Mouse (Mus musculus) frontal cortex, postnatal 10 days (tissue): Measurements from ENCODE around the gene Mb21d2.

ENCODE experiments used
- DNase-seq, 2 experiments: peaks; one replicate each; pipeline ENCODE4 v3.0.0; 2022; ENCODE audit warnings: low spot score in 2 of 2, mixed read lengths in 1 of 2

Mb21d2 gene

GRCm38 (mm10) chr16:28928815-28929685 lies at the start of gene Mb21d2:
TSS of gene Mb21d2 (minus strand) at chr16:28929673.
- DNase-seq, result peak; percentile 23 to 51

GRCm38 (mm10) chr16:28966236-28966635 lies 36.8 kb upstream of the Mb21d2 start:
- no peak for DNase-seq

- no peak for DNase-seq
Measured at GRCm38 (mm10) chr16:28964048-28964447, 34.6 kb upstream of the Mb21d2 start.

GRCm38 (mm10) chr16:28962987-28963386 lies 33.5 kb upstream of the Mb21d2 start:
- no peak for DNase-seq

- DNase-seq, result no peak
Measured at GRCm38 (mm10) chr16:28949810-28950209, 20.3 kb upstream of the Mb21d2 start.

- DNase-seq, result no peak
Measured at GRCm38 (mm10) chr16:28943254-28943653, 13.8 kb upstream of the Mb21d2 start.

- DNase-seq, result no peak
Measured at GRCm38 (mm10) chr16:28936181-28936792, 6.8 kb upstream of the Mb21d2 start.

- DNase-seq, result no peak
Measured at GRCm38 (mm10) chr16:28935701-28936100, 6.2 kb upstream of the Mb21d2 start.

GRCm38 (mm10) chr16:28931213-28931612 lies 1.7 kb upstream of the Mb21d2 start:
- DNase-seq, result no peak

GRCm38 (mm10) chr16:28930426-28930825 lies 953 bp upstream of the Mb21d2 start:
- no peak for DNase-seq

- peak; percentile 38 to 54 for DNase-seq
Measured at GRCm38 (mm10) chr16:28929686-28930291, 316 bp upstream of the Mb21d2 start.

GRCm38 (mm10) chr16:28928466-28928814 lies 1.0 kb downstream of the Mb21d2 start:
- no peak for DNase-seq

GRCm38 (mm10) chr16:28927381-28927780 lies 2.1 kb downstream of the Mb21d2 start:
- no peak for DNase-seq

GRCm38 (mm10) chr16:28919320-28919885 lies 10.1 kb downstream of the Mb21d2 start:
- no peak for DNase-seq

- no peak for DNase-seq
Measured at GRCm38 (mm10) chr16:28915362-28915761, 14.1 kb downstream of the Mb21d2 start.

GRCm38 (mm10) chr16:28914709-28915108 lies 14.8 kb downstream of the Mb21d2 start:
- DNase-seq, result no peak

- no peak for DNase-seq
Measured at GRCm38 (mm10) chr16:28911414-28912050, 17.9 kb downstream of the Mb21d2 start.

GRCm38 (mm10) chr16:28906370-28907275 lies 22.9 kb downstream of the Mb21d2 start:
- DNase-seq, result no peak

GRCm38 (mm10) chr16:28905567-28906289 lies 23.7 kb downstream of the Mb21d2 start:
- no peak for DNase-seq
